Mouse (Mus musculus): ENCODE data around the gene Zkscan1.
"Not testable (repeated sequence)": the region's sequence is repeated elsewhere in the genome, so short reads cannot be mapped to it uniquely, and the experiment has no call there.

DNA sequence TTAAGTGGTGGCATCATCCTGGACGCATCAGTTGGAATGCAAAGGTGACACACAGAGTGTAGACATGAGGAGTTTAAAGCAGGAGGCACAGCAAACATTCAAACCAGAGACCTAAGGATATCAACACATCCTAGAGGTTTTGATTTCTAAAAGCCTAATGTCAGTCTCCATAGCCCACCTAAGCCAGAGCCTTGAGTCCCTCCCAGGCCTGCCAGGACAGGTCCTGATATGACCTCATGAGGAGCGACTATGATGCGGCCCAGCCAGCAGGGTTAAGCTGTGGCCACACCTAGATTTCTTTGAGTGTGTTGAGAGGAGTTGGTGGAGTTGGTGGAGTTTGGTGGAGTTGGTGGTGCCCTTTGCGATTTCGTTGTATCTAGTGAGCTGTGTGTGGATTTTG is 32.0 kb upstream of the Zkscan1 start, which contains the start of gene Smok3c:
- not testable (repeated sequence) for TF ChIP-seq POLR2A (IDR thresholded peaks at IDR 0.05; ENCODE audit: insufficient read depth, low read length); EP300 (IDR thresholded peaks at IDR 0.05; ENCODE audit: insufficient read depth, low read depth, low read length)
